Mouse (Mus musculus) common myeloid progenitor, adult 5-6 weeks (primary cell): ENCODE results near the gene Ddah1. TPM values are rescaled to one million over a fixed set of nuclear protein-coding genes. Genes with fewer than 3 reads are reported as not detected.

Experiments
- ATAC-seq: replicated peaks from 2 replicates; pipeline ENCODE4 v1.8.0; 2016; ENCODE audit warnings: low read depth, mild to moderate bottlenecking, moderate TSS enrichment, inconsistent platforms; ENCODE audit not compliant: poor library complexity, severe bottlenecking
- total RNA-seq: library from RNA; stranded (forward); fragments of 200-1000, 187-1606 nt; gene quantifications from 2 replicates; pipeline ENCODE4 v1.2.3, GENCODE M21; 2017

The Ddah1 gene
- total RNA-seq, 1 experiment from 2014 or later: not detected

- ATAC-seq: peak; percentile 71
These were observed 179.3 kb downstream of the Ddah1 start, which contains the start of gene 2410004B18Rik for GRCm38 (mm10) chr3:145937505-145938404. Gene 2410004B18Rik, plus strand, starts transcription at chr3:145938014.

- no peak for ATAC-seq
These were observed 180.2 kb downstream of the Ddah1 start for GRCm38 (mm10) chr3:145938405-145939349.

DNA sequence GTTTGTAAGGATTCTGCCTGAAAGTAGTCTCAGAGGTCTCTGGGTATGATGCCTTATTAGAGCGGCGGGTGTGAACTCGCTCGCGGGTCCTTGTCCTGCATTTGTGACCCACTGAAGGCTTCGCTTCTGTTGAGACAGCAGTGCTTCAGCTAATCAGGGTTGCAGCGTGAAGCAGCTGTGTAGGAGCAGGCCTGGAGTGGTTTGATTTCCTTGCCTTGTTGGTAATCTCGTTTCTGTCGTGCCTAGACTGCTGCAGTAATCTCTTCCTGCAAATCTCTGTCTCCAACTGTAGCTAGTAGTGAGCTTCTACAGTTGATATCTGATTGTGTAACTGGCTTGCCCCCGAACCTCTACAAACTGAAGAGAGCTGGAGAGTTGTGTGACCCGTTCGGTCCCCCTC lies 180.9 kb downstream of the Ddah1 start:
- ATAC-seq: peak; percentile 31

- ATAC-seq: no peak
These were observed 181.5 kb downstream of the Ddah1 start for GRCm38 (mm10) chr3:145939971-145940370.

GRCm38 (mm10) chr3:145941971-145942370 lies 183.5 kb downstream of the Ddah1 start:
- peak; percentile 67 for ATAC-seq

Other genes starting within 250 kb of the Ddah1 start
- gene Znhit6, start 182.5 kb upstream of the Ddah1 start, total RNA-seq: 32.7 and 34.0 TPM in 2 replicates
- gene Ccn1, start 108.7 kb upstream of the Ddah1 start, total RNA-seq: 0.27 and 0.34 TPM in 2 replicates
- gene Bcl10, start 164.1 kb downstream of the Ddah1 start, total RNA-seq: 50.3 and 52.5 TPM in 2 replicates
- 17.0 and 36.4 TPM in 2 replicates for gene 2410004B18Rik, start 179.3 kb downstream of the Ddah1 start, total RNA-seq
- 11.8 and 14.1 TPM in 2 replicates for gene Syde2, start 229.2 kb downstream of the Ddah1 start, total RNA-seq